Mouse (Mus musculus) heart, adult 2 months (tissue): ENCODE measurements at regions not wholly inside any gene's neighbourhood (a gene's known extent, or its start where the extent isn't known, plus 50 kb on each side); places are given as distances from the start of the nearest gene placed in this dataset.

Experiments
- DNase-seq, 2 experiments: peaks; one replicate each; pipeline ENCODE4 v3.0.0; 2021
- H3K27ac ChIP-seq: fragments of 200-600 bp; 2 replicates; pipeline ENCODE4 v1.8.1; 2022
- H3K27me3 ChIP-seq: fragments of 200-500 bp; 2 replicates; pipeline ENCODE4 v1.6.1; 2012; ENCODE audit warnings: mild to moderate bottlenecking, low read length, inconsistent platforms, mixed read lengths; ENCODE audit not compliant: control insufficient read depth, insufficient read depth
- H3K36me3 ChIP-seq: fragments of 200-500 bp; 2 replicates; pipeline ENCODE4 v1.6.1; 2012; ENCODE audit warnings: low read length, inconsistent platforms; ENCODE audit not compliant: control insufficient read depth, insufficient read depth
- H3K4me1 ChIP-seq: fragments of 200-500 bp; 2 replicates; pipeline ENCODE4 v1.6.1; 2011; ENCODE audit warnings: low read length; ENCODE audit not compliant: control insufficient read depth, insufficient read depth
- H3K4me3 ChIP-seq: fragments of 200-600 bp; 2 replicates; pipeline ENCODE4 v1.8.1; 2022
- H3K79me2 ChIP-seq: fragments of 200-500 bp; replicated peaks from 2 replicates; pipeline ENCODE4 v1.6.1; 2012; ENCODE audit warnings: mild to moderate bottlenecking, inconsistent platforms, low read length, moderate library complexity, mixed read lengths; ENCODE audit not compliant: control insufficient read depth, insufficient read depth
- H3K9ac ChIP-seq: fragments of 200-500 bp; 2 replicates; pipeline ENCODE4 v1.6.1; 2012; ENCODE audit warnings: low read depth, mild to moderate bottlenecking, control low read depth, inconsistent platforms, low read length, mixed read lengths
- CTCF ChIP-seq: fragments of 200-600 bp; IDR thresholded peaks from 2 replicates; pipeline ENCODE4 v1.8.1; 2022; ENCODE audit warnings: antibody characterized with exemption, mild to moderate bottlenecking, moderate library complexity
- EP300 ChIP-seq: fragments of 200-500 bp; IDR thresholded peaks from 2 replicates; pipeline ENCODE4 v1.6.1; 2011; ENCODE audit warnings: low read depth, low read length, control low read depth; ENCODE audit not compliant: insufficient read depth
- POLR2A ChIP-seq: fragments of 200-500 bp; IDR thresholded peaks from 2 replicates; pipeline ENCODE4 v1.6.1; 2011; ENCODE audit warnings: mild to moderate bottlenecking, low read depth, low read length, control low read depth; ENCODE audit not compliant: insufficient read depth
- WGBS: fragments of 180-500 bp; shearing (Covaris S2); methylation state at CpG from one replicate; pipeline ENCODE4 v1.1.7; 2018; 5-methylcytosine and 5-hydroxymethylcytosine counted together
- intact Hi-C: fragments of 180-260 bp; cut with DNase I; formaldehyde crosslinking; loops from one replicate; pipeline ENCODE4 v1.15.1; 2025

DNA sequence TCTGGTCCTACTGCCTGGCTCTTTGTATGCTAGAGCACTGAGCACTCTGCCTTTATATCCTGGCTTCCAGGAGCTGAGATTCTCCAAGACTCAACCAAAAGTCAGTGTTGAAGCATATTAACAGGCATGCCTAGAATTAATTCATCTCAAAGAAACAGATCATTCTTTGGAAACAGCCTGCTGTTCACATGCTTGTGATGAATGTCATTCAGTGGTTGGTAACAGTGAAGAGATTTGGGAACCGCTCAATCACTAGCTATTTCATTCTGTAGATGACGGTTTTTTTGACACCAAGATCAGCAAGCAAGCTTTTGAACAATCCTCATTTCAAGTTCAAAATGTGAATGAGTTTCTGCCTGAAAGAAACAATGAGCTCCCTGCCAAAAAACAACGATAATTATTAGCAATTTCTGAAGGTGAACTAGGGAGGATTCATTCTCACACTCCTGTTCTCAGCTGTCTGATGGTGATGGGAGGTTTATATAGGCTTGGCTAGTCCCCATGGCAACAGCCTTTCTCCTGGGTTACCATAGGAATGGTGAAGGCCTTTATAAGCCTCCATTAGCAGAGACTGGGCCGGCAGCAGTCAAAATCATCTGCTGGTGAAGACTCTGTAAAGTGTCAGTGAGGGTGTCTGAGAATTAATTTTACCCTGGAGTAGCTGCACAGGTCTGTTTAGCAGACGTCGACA is 272.6 kb upstream of the Nr4a3 start:
- no peak for TF ChIP-seq EP300
- no peak for TF ChIP-seq CTCF
- TF ChIP-seq POLR2A, result no peak
- H3K27ac ChIP-seq, result no peak overlapping the region
- H3K4me3 ChIP-seq, result no peak overlapping the region
- H3K27me3 ChIP-seq, result no peaks in the 10 kb centered on the region
- 65% methylated on average over 6 of the region's 6 CpGs for WGBS
- DNase-seq, result no peak
- H3K9ac ChIP-seq, result no peak overlapping the region
- intact Hi-C loops, result no loop called here
- H3K4me1 ChIP-seq, result no peaks in the 10 kb centered on the region
- H3K36me3 ChIP-seq, result no peaks in the 10 kb centered on the region
- no peaks in the 10 kb centered on the region for H3K79me2 ChIP-seq

DNA sequence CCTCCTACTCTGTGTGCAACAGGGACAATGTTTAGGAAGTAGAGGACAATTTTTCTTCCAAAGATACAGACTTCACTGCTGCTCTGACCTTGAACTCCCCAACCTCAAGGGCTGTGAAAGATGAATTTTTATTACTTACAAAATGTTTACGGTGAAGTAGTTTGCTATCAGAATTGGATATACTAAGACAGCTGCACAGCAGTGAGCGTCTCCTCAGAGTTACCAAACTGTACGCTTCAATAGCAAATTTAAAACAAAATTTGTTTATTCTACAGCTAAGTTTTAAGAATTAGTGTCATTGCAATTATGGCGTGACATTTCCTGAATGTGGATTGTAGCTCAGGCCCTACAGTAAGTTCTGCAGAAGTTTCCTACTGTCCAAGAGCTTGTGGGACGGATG is 270.3 kb upstream of the Nr4a3 start:
- no peaks in the 10 kb centered on the region for H3K27me3 ChIP-seq
- intact Hi-C loops, result no loop called here
- no peaks in the 10 kb centered on the region for H3K4me1 ChIP-seq
- H3K27ac ChIP-seq, result no peak overlapping the region
- no peak for DNase-seq
- no peaks in the 10 kb centered on the region for H3K79me2 ChIP-seq
- no peak overlapping the region for H3K4me3 ChIP-seq
- no peak for TF ChIP-seq CTCF
- no peak for TF ChIP-seq POLR2A
- TF ChIP-seq EP300, result no peak
- WGBS, result 89% methylated on average over 5 of the region's 5 CpGs
- H3K9ac ChIP-seq, result no peak overlapping the region
- no peaks in the 10 kb centered on the region for H3K36me3 ChIP-seq

DNA sequence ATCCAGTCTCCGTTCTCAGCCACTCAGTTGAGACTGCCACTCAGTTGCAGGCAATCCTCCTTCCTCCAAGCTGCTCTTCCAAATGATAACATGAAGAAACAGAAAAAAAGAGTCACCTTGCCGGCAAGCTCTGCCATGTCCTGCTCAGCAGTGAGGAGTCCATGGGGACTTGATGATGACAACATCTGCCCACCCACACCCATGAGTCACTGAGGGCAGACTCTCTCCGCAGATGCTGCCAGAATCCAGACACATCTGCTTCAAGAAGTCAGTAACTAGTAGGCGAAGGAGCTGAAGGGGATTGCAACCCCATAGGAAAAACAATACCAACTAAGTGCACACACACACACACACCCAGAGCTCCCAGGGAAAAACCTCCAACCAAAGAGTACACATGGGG is 263.9 kb upstream of the Nr4a3 start:
- Histone ChIP-seq H3K27ac (no peak overlapping the region), H3K27me3 (no peaks in the 10 kb centered on the region), H3K36me3 (no peaks in the 10 kb centered on the region), H3K9ac (no peak overlapping the region), H3K4me1 (no peaks in the 10 kb centered on the region), H3K79me2 (no peaks in the 10 kb centered on the region), H3K4me3 (no peak overlapping the region)
- no peak for DNase-seq
- TF ChIP-seq CTCF, result no peak
- no peak for TF ChIP-seq EP300
- TF ChIP-seq POLR2A, result no peak
- intact Hi-C loops, result no loop called here
- WGBS, result 70% methylated on average over 4 of the region's 4 CpGs

DNA sequence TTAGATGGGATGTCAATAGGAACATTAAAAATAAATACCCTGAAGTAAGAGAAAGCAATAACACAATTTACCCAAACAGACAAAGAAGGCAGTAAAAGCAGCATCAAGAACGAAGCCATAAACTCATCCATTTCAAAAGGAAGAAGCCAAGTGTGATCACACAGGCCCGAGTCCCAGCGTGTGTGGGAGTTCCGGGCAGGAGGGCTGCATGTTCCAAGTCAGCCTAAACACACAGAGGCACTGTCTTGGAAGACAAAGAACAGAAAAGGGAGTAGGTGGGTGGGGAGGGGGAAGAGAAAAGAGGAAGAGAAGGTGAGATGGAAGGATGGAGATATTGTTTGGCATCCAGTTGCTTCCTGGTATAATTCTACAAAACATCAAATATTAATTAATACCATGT is 248.0 kb upstream of the Nr4a3 start:
- H3K27me3 ChIP-seq, result no peaks in the 10 kb centered on the region
- intact Hi-C loops, result no loop called here
- no peak overlapping the region for H3K9ac ChIP-seq
- H3K79me2 ChIP-seq, result no peaks in the 10 kb centered on the region
- 78% methylated on average over 4 of the region's 4 CpGs for WGBS
- no peaks in the 10 kb centered on the region for H3K4me1 ChIP-seq
- DNase-seq, result no peak
- no peak overlapping the region for H3K27ac ChIP-seq
- no peaks in the 10 kb centered on the region for H3K36me3 ChIP-seq
- TF ChIP-seq POLR2A (no peak), EP300 (no peak), CTCF (no peak)
- H3K4me3 ChIP-seq, result no peak overlapping the region

DNA sequence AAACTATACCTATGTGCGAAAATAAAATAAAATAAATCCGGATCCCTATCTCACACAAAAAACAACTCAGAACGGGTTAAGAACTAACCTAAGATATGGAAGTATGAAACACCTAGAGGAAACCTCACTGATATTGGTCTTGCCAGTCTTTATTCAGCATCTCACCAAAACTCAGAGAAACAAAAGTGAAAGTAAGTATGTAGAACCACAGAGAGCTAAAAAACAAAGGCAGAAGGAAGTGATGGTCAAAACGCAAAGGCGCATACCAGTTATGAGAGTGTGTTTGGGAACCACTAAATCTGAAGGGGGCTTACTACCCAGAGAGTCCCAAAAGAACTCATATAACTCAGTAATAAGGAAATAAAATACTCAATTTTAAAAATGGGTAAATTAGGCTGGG is 245.8 kb upstream of the Nr4a3 start:
- TF ChIP-seq POLR2A, result no peak
- no peak for TF ChIP-seq CTCF
- no peak for TF ChIP-seq EP300
- 89% methylated on average over 5 of the region's 5 CpGs for whole genome bisulfite sequencing
- H3K4me1 ChIP-seq, result no peaks in the 10 kb centered on the region
- no peak overlapping the region for H3K9ac ChIP-seq
- H3K27me3 ChIP-seq, result no peaks in the 10 kb centered on the region
- no peak overlapping the region for H3K27ac ChIP-seq
- no peaks in the 10 kb centered on the region for H3K79me2 ChIP-seq
- DNase-seq, result no peak
- no peak overlapping the region for H3K4me3 ChIP-seq
- H3K36me3 ChIP-seq, result no peaks in the 10 kb centered on the region
- intact Hi-C loops, result no loop called here

DNA sequence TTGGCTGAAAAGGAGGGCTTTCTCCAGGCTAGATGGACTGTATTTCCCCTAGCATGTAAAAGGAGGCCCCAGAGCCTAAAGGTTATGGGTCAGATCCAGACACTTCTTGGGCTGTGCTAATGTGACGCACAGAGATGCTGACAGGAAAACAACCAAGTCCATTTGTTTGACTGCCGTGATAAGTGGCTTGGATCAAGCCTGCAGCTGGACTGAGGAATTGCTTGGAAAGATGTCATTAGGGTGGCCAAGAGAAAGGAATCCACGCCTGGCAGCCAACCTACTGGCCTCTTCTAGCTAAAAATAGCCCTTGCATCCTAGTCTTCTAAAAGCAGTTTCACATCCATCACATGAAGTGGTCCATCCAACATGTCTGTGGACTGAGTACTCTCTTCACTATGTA is 241.8 kb upstream of the Nr4a3 start:
- no peak overlapping the region for H3K27ac ChIP-seq
- peak; percentile 26 to 52 for DNase-seq
- intact Hi-C loops, result loop anchor here (10.0 kb wide), 2 partner anchors 158 to 208 kb away; no protein-coding TSS in a partner anchor

More for the DNA sequence above, 241.8 kb upstream of the Nr4a3 start:
- no peaks in the 10 kb centered on the region for H3K4me1 ChIP-seq
- H3K4me3 ChIP-seq, result no peak overlapping the region
- H3K36me3 ChIP-seq, result no peaks in the 10 kb centered on the region
- H3K27me3 ChIP-seq, result no peaks in the 10 kb centered on the region
- TF ChIP-seq CTCF, result peak; percentile 11; the same call in 1 of the 2 replicates
- no peak for TF ChIP-seq EP300
- H3K79me2 ChIP-seq, result no peaks in the 10 kb centered on the region
- WGBS, result 34% methylated on average over 3 of the region's 3 CpGs
- no peak overlapping the region for H3K9ac ChIP-seq
